Mouse (Mus musculus): ENCODE data around the gene Tmem79. TPM values are rescaled to one million over a fixed set of nuclear protein-coding genes. Genes with fewer than 3 reads are reported as not detected.
A peak's percentile ranks its signal among the peaks of the same experiment; 100 is the strongest.
"Not testable (repeated sequence)": the region's sequence is repeated elsewhere in the genome, so short reads cannot be mapped to it uniquely, and the experiment has no call there.

Gene Tmem79
- polyA plus RNA-seq, 1 experiment from 2014 or later, result 1.7 TPM

GRCm38 (mm10) chr3:88366830-88367428, 31.0 kb upstream of the Tmem79 start:
- not testable (repeated sequence) for H3K4me1 ChIP-seq, H3K36me3 ChIP-seq, H3K9me3 ChIP-seq, H3K27me3 ChIP-seq
- Histone ChIP-seq H3K4me3 (peak overlapping the region; percentile 35), H3K9ac (replicated peaks) (peak overlapping the region; percentile 43; the same call in 1 of the 2 replicates), H3K4me2 (replicated peaks) (peak overlapping the region; percentile 35), H3K27ac (replicated peaks) (peak overlapping the region; percentile 80)
- WGBS, result 2% methylated on average over 22 of the region's 22 CpGs
- peak; percentile 89 for ATAC-seq (replicated peaks)

GRCm38 (mm10) chr3:88365705-88366361, 29.9 kb upstream of the Tmem79 start:
- 43% methylated on average over 34 of the region's 34 CpGs for WGBS
- no peaks in the 10 kb centered on the region for H3K4me1 ChIP-seq
- H3K27me3 ChIP-seq, result peaks cover 9% of the 10 kb centered on the region; the same call in 1 of the 2 replicates
- no peaks in the 10 kb centered on the region for H3K9me3 ChIP-seq
- H3K36me3 ChIP-seq, result peaks cover 15% of the 10 kb centered on the region
- no peak overlapping the region for H3K4me3 ChIP-seq
- H3K27ac ChIP-seq (replicated peaks), result no peak overlapping the region
- no peak for ATAC-seq (replicated peaks)
- H3K4me2 ChIP-seq (replicated peaks), result peak overlapping the region; percentile 35; the same call in 1 of the 2 replicates
- no peak overlapping the region for H3K9ac ChIP-seq (replicated peaks)

- Histone ChIP-seq H3K9me3 (no peaks in the 10 kb centered on the region), H3K27me3 (peaks cover 9% of the 10 kb centered on the region; the same call in 1 of the 2 replicates), H3K4me3 (no peak within 1 kb of the TSS), H3K9ac (replicated peaks) (no peak within 1 kb of the TSS), H3K36me3 (peaks cover 30% of the 10 kb centered on the region), H3K27ac (replicated peaks) (no peak within 1 kb of the TSS), H3K4me2 (replicated peaks) (0 out of 2 replicates have a peak within 1 kb of the TSS, but pooled peaks have one; percentile 12), H3K4me1 (no peaks in the 10 kb centered on the region)
- no peak for ATAC-seq (replicated peaks)
- 2% methylated on average over 16 of the region's 16 CpGs for WGBS
These were observed 28.4 kb upstream of the Tmem79 start, which contains the start of gene Paqr6 for GRCm38 (mm10) chr3:88364337-88364736. TSS of gene Paqr6 (plus strand) at chr3:88364584.

GRCm38 (mm10) chr3:88363700-88364099, 27.8 kb upstream of the Tmem79 start:
- Histone ChIP-seq H3K4me1 (no peaks in the 10 kb centered on the region), H3K4me3 (no peak overlapping the region), H3K27ac (replicated peaks) (no peak overlapping the region), H3K9ac (replicated peaks) (no peak overlapping the region), H3K9me3 (no peaks in the 10 kb centered on the region), H3K36me3 (peaks cover 36% of the 10 kb centered on the region), H3K4me2 (replicated peaks) (no peak overlapping the region), H3K27me3 (peaks cover 9% of the 10 kb centered on the region; the same call in 1 of the 2 replicates)
- 50% methylated on average over 4 of the region's 4 CpGs for WGBS
- no peak for ATAC-seq (replicated peaks)

- no peak overlapping the region for H3K27ac ChIP-seq (replicated peaks)
- peaks cover 53% of the 10 kb centered on the region for H3K36me3 ChIP-seq
- WGBS, result 93% methylated on average over 2 of the region's 2 CpGs
- no peaks in the 10 kb centered on the region for H3K4me1 ChIP-seq
- no peak overlapping the region for H3K4me2 ChIP-seq (replicated peaks)
- H3K9me3 ChIP-seq, result no peaks in the 10 kb centered on the region
- H3K4me3 ChIP-seq, result no peak overlapping the region
- no peak for ATAC-seq (replicated peaks)
- no peak overlapping the region for H3K9ac ChIP-seq (replicated peaks)
- peaks cover 9% of the 10 kb centered on the region; the same call in 1 of the 2 replicates for H3K27me3 ChIP-seq
These were observed 25.8 kb upstream of the Tmem79 start for GRCm38 (mm10) chr3:88361612-88362313.

GRCm38 (mm10) chr3:88361096-88361495, 25.1 kb upstream of the Tmem79 start:
- H3K4me3 ChIP-seq, result no peak overlapping the region
- H3K36me3 ChIP-seq, result peaks cover 59% of the 10 kb centered on the region
- H3K4me1 ChIP-seq, result no peaks in the 10 kb centered on the region
- ATAC-seq (replicated peaks), result no peak
- no peak overlapping the region for H3K9ac ChIP-seq (replicated peaks)
- peaks cover 8% of the 10 kb centered on the region; the same call in 1 of the 2 replicates for H3K27me3 ChIP-seq
- H3K4me2 ChIP-seq (replicated peaks), result no peak overlapping the region
- H3K27ac ChIP-seq (replicated peaks), result no peak overlapping the region
- H3K9me3 ChIP-seq, result no peaks in the 10 kb centered on the region
- WGBS, result 80% methylated on average over 6 of the region's 6 CpGs

- 66% methylated on average over 3 of the region's 3 CpGs for WGBS
- H3K4me3 ChIP-seq, result no peak overlapping the region
- ATAC-seq (replicated peaks), result no peak
- H3K4me1 ChIP-seq, result no peaks in the 10 kb centered on the region
- H3K9ac ChIP-seq (replicated peaks), result no peak overlapping the region
- H3K4me2 ChIP-seq (replicated peaks), result no peak overlapping the region
- H3K9me3 ChIP-seq, result no peaks in the 10 kb centered on the region
- no peak overlapping the region for H3K27ac ChIP-seq (replicated peaks)
- peaks cover 70% of the 10 kb centered on the region for H3K36me3 ChIP-seq
- H3K27me3 ChIP-seq, result 0 out of 2 replicates have a peak, but pooled peaks cover 3% of the 10 kb centered on the region
These were observed 24.0 kb upstream of the Tmem79 start for GRCm38 (mm10) chr3:88359989-88360388.

GRCm38 (mm10) chr3:88359584-88359983, 23.6 kb upstream of the Tmem79 start:
- WGBS, result 76% methylated on average over 5 of the region's 5 CpGs
- Histone ChIP-seq H3K4me2 (replicated peaks) (no peak overlapping the region), H3K4me1 (no peaks in the 10 kb centered on the region), H3K36me3 (peaks cover 74% of the 10 kb centered on the region), H3K9me3 (no peaks in the 10 kb centered on the region), H3K27ac (replicated peaks) (no peak overlapping the region), H3K27me3 (no peaks in the 10 kb centered on the region), H3K4me3 (no peak overlapping the region), H3K9ac (replicated peaks) (no peak overlapping the region)
- ATAC-seq (replicated peaks), result no peak

- WGBS, result 95% methylated on average over 8 of the region's 8 CpGs
- no peak overlapping the region for H3K4me3 ChIP-seq
- H3K9ac ChIP-seq (replicated peaks), result no peak overlapping the region
- ATAC-seq (replicated peaks), result no peak
- H3K27ac ChIP-seq (replicated peaks), result no peak overlapping the region
- H3K4me1 ChIP-seq, result no peaks in the 10 kb centered on the region
- peaks cover 95% of the 10 kb centered on the region for H3K36me3 ChIP-seq
- no peaks in the 10 kb centered on the region for H3K27me3 ChIP-seq
- H3K9me3 ChIP-seq, result no peaks in the 10 kb centered on the region
- no peak overlapping the region for H3K4me2 ChIP-seq (replicated peaks)
These were observed 18.6 kb upstream of the Tmem79 start for GRCm38 (mm10) chr3:88354396-88355165.

- Histone ChIP-seq H3K27me3 (no peaks in the 10 kb centered on the region), H3K4me3 (no peak overlapping the region), H3K27ac (replicated peaks) (no peak overlapping the region), H3K9ac (replicated peaks) (no peak overlapping the region), H3K36me3 (peaks cover 94% of the 10 kb centered on the region), H3K9me3 (no peaks in the 10 kb centered on the region), H3K4me2 (replicated peaks) (no peak overlapping the region), H3K4me1 (no peaks in the 10 kb centered on the region)
- ATAC-seq (replicated peaks), result no peak
- 97% methylated on average over 9 of the region's 9 CpGs for WGBS
These were observed 17.0 kb upstream of the Tmem79 start for GRCm38 (mm10) chr3:88352907-88353306.

DNA sequence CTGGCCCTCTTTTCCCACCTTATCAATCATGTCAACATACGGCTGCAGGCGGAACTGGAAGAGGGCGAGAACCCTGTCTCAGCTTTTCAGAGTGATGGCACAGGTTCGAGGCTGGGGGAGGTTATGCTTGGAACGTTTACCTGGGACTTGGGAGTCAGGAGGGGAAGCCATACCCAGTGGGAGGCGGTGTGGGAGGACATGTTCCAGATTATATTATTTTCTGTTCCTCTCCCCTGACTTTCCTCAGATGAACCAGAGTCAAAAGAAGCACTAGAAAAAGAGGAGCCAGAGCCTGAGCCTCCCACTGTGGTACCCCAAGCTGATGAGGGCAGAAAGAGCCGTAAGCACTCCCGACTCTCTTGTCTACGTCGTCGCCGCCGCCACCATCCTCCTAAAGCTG, 14.8 kb upstream of the Tmem79 start:
- Histone ChIP-seq H3K9ac (replicated peaks) (no peak overlapping the region), H3K9me3 (no peaks in the 10 kb centered on the region), H3K4me1 (no peaks in the 10 kb centered on the region), H3K36me3 (peaks cover 97% of the 10 kb centered on the region), H3K27ac (replicated peaks) (no peak overlapping the region), H3K4me3 (no peak overlapping the region), H3K27me3 (no peaks in the 10 kb centered on the region), H3K4me2 (replicated peaks) (no peak overlapping the region)
- WGBS, result 95% methylated on average over 13 of the region's 13 CpGs
- no peak for ATAC-seq (replicated peaks)

Measured in forebrain, embryonic 15.5 days (tissue).